Mouse (Mus musculus) forebrain, embryonic 16.5 days (tissue): ENCODE measurements around the gene Primpol. TPM values are rescaled to one million over a fixed set of nuclear protein-coding genes. Genes with fewer than 3 reads are reported as not detected.

ENCODE experiments used
- ATAC-seq: fragments of 200-750 bp; cut with Nextera tagmentation; 2 replicates; pipeline ENCODE4 v1.8.0; 2017; ENCODE audit warnings: mild to moderate bottlenecking, moderate library complexity
- H3K27ac ChIP-seq: fragments of 300-500 bp; sonication (generic); 2 replicates; pipeline ENCODE4 v1.5.1; 2014; ENCODE audit warnings: low read length, control low read depth
- H3K27me3 ChIP-seq: fragments of 300-500 bp; sonication (generic); replicated peaks from 2 replicates; pipeline ENCODE4 v1.6.1; 2014; ENCODE audit warnings: low read length; ENCODE audit not compliant: control insufficient read depth, insufficient read depth
- H3K36me3 ChIP-seq: fragments of 300-500 bp; sonication (generic); 2 replicates; pipeline ENCODE4 v1.6.1; 2014; ENCODE audit not compliant: control insufficient read depth, insufficient read depth
- H3K4me1 ChIP-seq: fragments of 300-500 bp; sonication (generic); replicated peaks from 2 replicates; pipeline ENCODE4 v1.6.1; 2014; ENCODE audit warnings: low read length; ENCODE audit not compliant: control insufficient read depth, insufficient read depth
- H3K4me2 ChIP-seq: fragments of 300-500 bp; sonication (generic); 2 replicates; pipeline ENCODE4 v1.6.1; 2014; ENCODE audit warnings: mild to moderate bottlenecking, low read length, control low read depth
- H3K4me3 ChIP-seq: fragments of 300-500 bp; sonication (generic); replicated peaks from 2 replicates; pipeline ENCODE4 v1.5.1; 2014; ENCODE audit warnings: mild to moderate bottlenecking, low read length, control low read depth
- H3K9ac ChIP-seq: fragments of 300-500 bp; sonication (generic); replicated peaks from 2 replicates; pipeline ENCODE4 v1.6.1; 2014; ENCODE audit warnings: low read depth, low read length, control low read depth
- H3K9me3 ChIP-seq: fragments of 300-500 bp; sonication (generic); 2 replicates; pipeline ENCODE4 v1.6.1; 2016; ENCODE audit warnings: low read length; ENCODE audit not compliant: control insufficient read depth
- WGBS: fragments of 180-500 bp; shearing (Covaris S2); extraction: QIAGEN DNeasy Blood & Tissue Kit; methylation state at CpG from one replicate; pipeline ENCODE4 v1.1.7; 2014; 5-methylcytosine and 5-hydroxymethylcytosine counted together
- polyA plus RNA-seq: library from polyadenylated mRNA; unstranded; fragments of >200 nt; fragmentation: Nextera tagmentation; extraction: Ambion mirVana; gene quantifications from 2 replicates; pipeline ENCODE4 v1.2.1, GENCODE M21; 2015

The Primpol gene
- polyA plus RNA-seq, 1 experiment from 2014 or later = 12.6 TPM

DNA sequence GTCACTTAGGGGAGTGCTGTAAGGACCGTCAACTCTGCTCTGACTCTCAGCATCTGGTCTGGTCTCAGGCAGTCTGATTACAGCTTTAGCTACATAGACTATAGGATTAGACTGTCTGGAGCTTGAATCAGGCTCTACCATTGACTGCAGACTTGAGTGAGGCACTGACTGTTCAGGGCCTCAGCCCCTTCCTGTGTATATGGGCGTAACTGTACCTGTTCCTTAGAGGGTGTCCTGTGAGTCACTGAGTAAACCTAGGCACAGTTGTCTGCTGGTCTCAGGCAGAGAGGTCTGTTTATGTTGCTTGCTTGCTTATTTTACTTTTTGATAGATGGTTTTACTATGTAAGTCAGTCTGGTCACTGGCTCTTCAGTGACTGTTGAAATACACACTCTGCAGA is 43.0 kb downstream of the Primpol start:
- no peaks in the 10 kb centered on the region for H3K4me1 ChIP-seq
- H3K27ac ChIP-seq = no peak overlapping the region
- H3K4me2 ChIP-seq = no peak overlapping the region
- H3K9me3 ChIP-seq = no peaks in the 10 kb centered on the region
- no peak overlapping the region for H3K9ac ChIP-seq
- no peak for ATAC-seq
- peaks cover 3% of the 10 kb centered on the region for H3K36me3 ChIP-seq
- H3K4me3 ChIP-seq = no peak overlapping the region
- WGBS = 82% methylated on average over 2 of the region's 2 CpGs
- H3K27me3 ChIP-seq = no peaks in the 10 kb centered on the region

DNA sequence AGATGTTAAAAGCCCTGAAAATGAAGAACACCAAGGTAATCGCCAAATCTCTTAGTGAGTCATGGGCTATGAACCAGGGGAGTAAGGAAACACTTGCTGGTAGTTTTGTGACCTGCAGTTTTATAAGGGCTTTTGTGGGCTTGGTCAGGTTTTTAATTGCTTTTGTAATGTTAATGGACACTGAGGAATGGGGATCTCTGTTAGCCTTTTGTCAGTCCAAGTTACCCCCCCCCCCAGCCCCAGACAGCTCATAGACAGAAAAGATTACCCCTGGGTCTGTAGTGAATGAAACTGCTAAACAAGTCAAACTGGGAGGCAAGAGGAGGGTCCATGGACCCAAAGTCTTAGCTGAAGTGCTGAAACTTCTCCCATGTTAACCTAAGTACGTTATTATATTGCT is 43.6 kb downstream of the Primpol start:
- no peak overlapping the region for H3K4me3 ChIP-seq
- H3K27me3 ChIP-seq = no peaks in the 10 kb centered on the region
- H3K9me3 ChIP-seq = no peaks in the 10 kb centered on the region
- no peaks in the 10 kb centered on the region for H3K4me1 ChIP-seq
- H3K27ac ChIP-seq = no peak overlapping the region
- 85% methylated on average over 2 of the region's 2 CpGs for WGBS
- peaks cover 3% of the 10 kb centered on the region for H3K36me3 ChIP-seq
- no peak overlapping the region for H3K4me2 ChIP-seq
- no peak for ATAC-seq
- H3K9ac ChIP-seq = no peak overlapping the region

DNA sequence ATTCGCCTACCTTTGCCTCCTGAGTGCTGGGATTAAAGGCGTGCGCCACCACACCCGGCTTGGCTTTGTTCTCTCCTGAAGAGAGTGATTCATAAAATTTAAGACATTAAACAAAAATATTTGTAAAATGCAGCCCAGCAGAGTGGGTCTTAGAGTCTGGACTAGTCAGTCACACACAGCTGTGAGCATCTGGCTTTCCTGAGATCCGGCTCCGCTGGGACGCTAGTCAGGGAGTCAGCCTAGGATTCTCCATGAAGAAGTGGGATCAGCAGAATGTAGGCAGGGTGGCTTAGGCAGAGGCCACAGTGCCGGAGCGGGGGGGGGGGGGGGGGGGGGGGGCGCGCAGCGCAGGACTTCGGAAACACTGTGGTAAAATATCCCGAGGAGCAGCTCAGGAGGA is 46.3 kb downstream of the Primpol start:
- Histone ChIP-seq H3K9me3 (no peaks in the 10 kb centered on the region), H3K27me3 (no peaks in the 10 kb centered on the region), H3K9ac (no peak overlapping the region), H3K27ac (no peak overlapping the region), H3K4me1 (no peaks in the 10 kb centered on the region), H3K4me3 (no peak overlapping the region), H3K4me2 (no peak overlapping the region), H3K36me3 (no peaks in the 10 kb centered on the region)
- ATAC-seq = no peak
- 95% methylated on average over 9 of the region's 14 CpGs for WGBS

DNA sequence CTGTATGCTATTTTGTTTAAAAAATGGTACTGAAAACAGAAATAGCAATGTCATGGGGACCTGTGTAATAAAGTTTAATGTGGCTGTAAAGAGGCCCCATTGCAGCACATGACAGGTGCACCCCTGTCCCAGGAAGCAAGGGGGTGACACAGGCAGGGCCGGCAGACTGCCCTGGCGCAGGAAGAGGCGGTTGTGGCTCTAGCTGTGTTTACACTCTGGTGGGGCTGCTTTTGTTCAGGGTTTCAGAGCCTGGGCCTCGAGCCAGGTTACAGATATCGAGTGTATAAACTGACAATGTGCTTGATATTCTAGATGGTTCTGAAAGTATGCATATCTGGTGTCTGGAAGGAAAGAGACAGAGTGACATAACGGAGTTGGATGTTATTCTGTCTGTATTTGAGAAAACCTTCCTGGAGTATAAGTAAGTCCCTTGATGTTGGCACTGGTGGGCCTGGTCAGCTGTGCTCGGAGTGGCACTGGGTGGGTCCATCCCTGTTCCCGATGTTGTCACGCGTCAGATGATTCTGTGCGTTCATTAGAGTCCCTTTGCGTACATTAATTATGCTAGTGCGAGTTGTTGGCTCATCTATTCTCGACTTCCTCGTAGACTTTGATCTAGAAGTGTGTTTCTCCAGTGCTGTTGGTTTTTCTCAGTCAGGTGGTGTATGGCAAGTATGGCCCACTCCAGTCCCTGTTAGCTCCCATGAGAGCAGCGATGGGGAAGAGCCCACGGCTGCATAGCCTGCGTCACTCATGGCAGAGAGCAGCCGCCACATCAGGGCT is 47.2 kb downstream of the Primpol start:
- Histone ChIP-seq H3K4me3 (no peak overlapping the region), H3K4me2 (no peak overlapping the region), H3K4me1 (no peaks in the 10 kb centered on the region), H3K27me3 (no peaks in the 10 kb centered on the region), H3K27ac (no peak overlapping the region), H3K9me3 (no peaks in the 10 kb centered on the region), H3K36me3 (no peaks in the 10 kb centered on the region), H3K9ac (no peak overlapping the region)
- no peak for ATAC-seq
- WGBS = 84% methylated on average over 19 of the region's 19 CpGs

DNA sequence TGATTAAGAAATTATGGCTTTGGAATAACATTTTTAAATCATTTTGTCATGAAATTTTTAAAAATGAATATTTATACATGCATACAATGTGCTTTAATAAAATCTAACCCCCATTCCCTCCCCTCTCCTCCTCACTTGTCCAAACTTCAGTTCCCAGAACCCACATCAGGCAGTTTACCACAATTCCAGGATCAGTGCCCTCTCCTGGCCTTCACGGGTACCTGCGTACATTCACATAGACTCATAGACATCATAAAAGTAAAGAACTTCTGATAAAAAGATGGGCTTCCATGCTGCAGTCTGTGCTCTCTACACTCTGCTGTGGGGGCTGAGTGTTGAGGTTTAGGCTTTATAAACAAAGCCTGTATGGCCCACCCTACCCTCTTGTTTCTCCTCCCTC is 48.1 kb downstream of the Primpol start:
- WGBS = 78% methylated on average over 2 of the region's 2 CpGs
- ATAC-seq = no peak

DNA sequence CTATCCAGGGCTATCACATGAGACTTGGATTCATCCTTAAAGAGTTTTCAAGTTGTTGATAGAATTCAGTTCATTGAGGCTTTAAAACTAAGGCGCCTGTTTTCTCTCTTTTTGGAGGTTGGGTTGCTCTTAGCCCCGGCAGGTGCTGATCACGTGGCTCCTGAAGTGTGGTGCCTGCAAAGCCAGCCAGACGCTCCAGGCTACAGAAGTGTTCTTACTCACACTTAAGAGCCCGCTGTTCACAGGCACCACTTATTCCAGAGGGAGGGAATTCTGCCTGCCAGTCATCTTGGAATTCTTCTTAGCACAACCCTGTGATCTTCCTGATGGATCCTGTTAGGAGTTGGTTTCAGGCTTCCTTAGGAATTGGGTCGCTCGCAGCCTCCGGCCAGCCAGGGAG is 49.1 kb downstream of the Primpol start:
- Histone ChIP-seq H3K27me3 (no peaks in the 10 kb centered on the region), H3K4me1 (no peaks in the 10 kb centered on the region), H3K36me3 (no peaks in the 10 kb centered on the region), H3K4me2 (no peak overlapping the region), H3K4me3 (no peak overlapping the region), H3K9me3 (no peaks in the 10 kb centered on the region), H3K27ac (no peak overlapping the region), H3K9ac (no peak overlapping the region)
- ATAC-seq = no peak
- WGBS = 88% methylated on average over 8 of the region's 8 CpGs

More for the DNA sequence above, 48.1 kb downstream of the Primpol start:
- Histone ChIP-seq H3K4me2 (no peak overlapping the region), H3K4me1 (no peaks in the 10 kb centered on the region), H3K36me3 (no peaks in the 10 kb centered on the region), H3K4me3 (no peak overlapping the region), H3K9me3 (no peaks in the 10 kb centered on the region), H3K27ac (no peak overlapping the region), H3K9ac (no peak overlapping the region), H3K27me3 (no peaks in the 10 kb centered on the region)

DNA sequence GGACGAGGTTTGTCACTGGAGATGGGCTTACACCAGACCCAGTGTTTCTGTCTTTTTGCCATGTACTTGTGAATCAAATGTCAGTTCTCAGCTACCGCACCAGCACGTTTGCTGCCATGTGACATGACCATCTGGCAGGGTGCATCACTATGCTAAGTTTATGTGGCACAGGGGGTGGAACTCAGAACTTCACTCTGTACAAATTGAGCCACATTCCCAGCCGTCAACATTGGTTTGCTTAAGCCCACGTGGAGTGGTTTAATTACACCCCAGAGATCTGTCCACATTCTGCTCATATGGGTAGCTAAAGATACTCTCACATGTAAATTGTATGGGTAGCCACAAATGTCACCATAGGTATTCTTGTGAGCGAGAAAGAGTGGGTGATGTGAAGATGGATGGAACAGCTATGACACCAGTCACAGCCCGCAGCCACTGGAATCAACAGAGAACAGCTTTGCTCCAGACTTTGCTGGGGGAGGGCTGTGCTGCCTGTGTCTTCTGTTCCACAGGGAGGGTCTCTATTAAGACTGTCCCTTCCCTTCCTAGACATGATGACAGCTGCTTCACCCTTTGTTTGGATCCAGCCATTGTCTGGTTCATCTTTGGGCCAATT is 50.0 kb downstream of the Primpol start:
- H3K27me3 ChIP-seq = no peaks in the 10 kb centered on the region
- no peaks in the 10 kb centered on the region for H3K4me1 ChIP-seq
- H3K27ac ChIP-seq = no peak overlapping the region
- no peak overlapping the region for H3K4me3 ChIP-seq
- H3K4me2 ChIP-seq = no peak overlapping the region
- ATAC-seq = no peak; the same call in 1 of the 2 replicates
- no peaks in the 10 kb centered on the region for H3K9me3 ChIP-seq
- no peaks in the 10 kb centered on the region for H3K36me3 ChIP-seq
- H3K9ac ChIP-seq = no peak overlapping the region
- 77% methylated on average over 7 of the region's 7 CpGs for WGBS

DNA sequence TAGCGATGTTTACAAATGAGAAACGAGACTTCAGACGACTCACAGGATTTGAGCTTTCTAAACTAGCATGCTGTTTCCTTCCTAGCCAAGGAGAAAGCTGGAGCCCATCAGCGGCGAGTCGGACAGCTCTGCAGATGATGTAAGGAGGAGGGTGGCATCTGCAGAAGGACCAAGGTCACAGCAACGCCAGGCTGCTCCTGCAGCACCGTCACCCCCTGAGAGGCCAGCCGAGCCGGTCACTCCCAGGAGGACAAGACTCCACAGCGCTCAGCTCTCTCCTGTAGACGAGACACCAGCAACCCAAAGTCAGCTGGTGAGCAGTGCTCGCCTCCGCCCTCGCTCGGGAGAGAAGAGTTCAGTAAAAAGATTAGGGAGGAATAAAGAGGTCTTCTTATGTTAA is 54.7 kb downstream of the Primpol start:
- no peak overlapping the region for H3K4me2 ChIP-seq
- WGBS = 93% methylated on average over 16 of the region's 16 CpGs
- no peak overlapping the region for H3K4me3 ChIP-seq
- no peaks in the 10 kb centered on the region for H3K27me3 ChIP-seq
- H3K27ac ChIP-seq = no peak overlapping the region
- no peak overlapping the region for H3K9ac ChIP-seq
- H3K4me1 ChIP-seq = no peaks in the 10 kb centered on the region
- no peaks in the 10 kb centered on the region for H3K36me3 ChIP-seq
- no peak for ATAC-seq
- no peaks in the 10 kb centered on the region for H3K9me3 ChIP-seq

DNA sequence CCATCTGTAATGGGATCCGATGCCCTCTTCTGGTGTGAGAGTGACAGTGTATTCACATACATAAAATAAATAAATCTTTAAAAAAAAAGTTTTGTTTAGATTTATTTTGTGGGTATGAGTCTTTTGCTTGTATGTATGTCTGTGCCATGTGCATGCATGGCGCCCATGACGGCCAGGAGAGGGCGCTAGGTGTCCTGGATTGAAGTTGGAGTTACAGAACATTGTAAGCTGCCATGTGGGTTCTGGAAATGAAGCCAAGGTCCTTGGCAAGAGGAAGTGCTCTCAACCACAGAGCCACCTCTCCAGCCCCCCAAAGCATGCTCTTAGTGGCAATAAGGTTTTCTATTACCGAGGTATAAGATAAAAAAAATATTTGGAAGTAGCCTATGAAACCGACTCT is 57.6 kb downstream of the Primpol start:
- Histone ChIP-seq H3K36me3 (no peaks in the 10 kb centered on the region), H3K9ac (no peak overlapping the region), H3K27me3 (no peaks in the 10 kb centered on the region), H3K4me1 (no peaks in the 10 kb centered on the region), H3K4me3 (no peak overlapping the region), H3K4me2 (no peak overlapping the region), H3K27ac (no peak overlapping the region), H3K9me3 (no peaks in the 10 kb centered on the region)
- 85% methylated on average over 6 of the region's 6 CpGs for WGBS
- no peak for ATAC-seq
